Mouse (Mus musculus): ENCODE measurements around the gene Zdhhc19. TPM values are rescaled to one million over a fixed set of nuclear protein-coding genes. Genes with fewer than 3 reads are reported as not detected.

The Zdhhc19 gene
- polyA plus RNA-seq, 1 experiment from 2014 or later = not detected

GRCm38 (mm10) chr16:32460518-32460917, 35.5 kb upstream of the Zdhhc19 start:
- DNase-seq (ENCODE audit: low spot score) = no peak

GRCm38 (mm10) chr16:32461713-32462112, 34.4 kb upstream of the Zdhhc19 start:
- no peaks in the 10 kb centered on the region for H3K9me3 ChIP-seq (replicated peaks; ENCODE audit: control insufficient read depth, low read length)
- H3K36me3 ChIP-seq (ENCODE audit: control insufficient read depth, insufficient read depth, low read length) = peaks cover 13% of the 10 kb centered on the region; the same call in 1 of the 2 replicates
- H3K27me3 ChIP-seq (replicated peaks; ENCODE audit: control insufficient read depth, insufficient read depth, low read length) = no peaks in the 10 kb centered on the region
- ATAC-seq (no peak), DNase-seq (ENCODE audit: low spot score) (no peak)
- no peak overlapping the region for H3K9ac ChIP-seq (ENCODE audit: low read length)
- H3K4me2 ChIP-seq (ENCODE audit: low read length) = no peak overlapping the region
- H3K4me1 ChIP-seq (ENCODE audit: control insufficient read depth, insufficient read depth, low read length) = no peaks in the 10 kb centered on the region
- no peak overlapping the region for H3K4me3 ChIP-seq (ENCODE audit: low read depth, low read length)
- no peak overlapping the region for H3K27ac ChIP-seq (ENCODE audit: low read depth, low read length)
- WGBS = 93% methylated on average over 5 of the region's 5 CpGs

More at GRCm38 (mm10) chr16:32460518-32460917, 35.5 kb upstream of the Zdhhc19 start:
- Histone ChIP-seq H3K27me3 (replicated peaks; ENCODE audit: control insufficient read depth, insufficient read depth, low read length) (no peaks in the 10 kb centered on the region), H3K36me3 (ENCODE audit: control insufficient read depth, insufficient read depth, low read length) (peaks cover 20% of the 10 kb centered on the region; the same call in 1 of the 2 replicates), H3K27ac (ENCODE audit: low read depth, low read length) (no peak overlapping the region), H3K4me1 (ENCODE audit: control insufficient read depth, insufficient read depth, low read length) (no peaks in the 10 kb centered on the region), H3K4me2 (ENCODE audit: low read length) (no peak overlapping the region), H3K4me3 (ENCODE audit: low read depth, low read length) (no peak overlapping the region), H3K9me3 (replicated peaks; ENCODE audit: control insufficient read depth, low read length) (no peaks in the 10 kb centered on the region), H3K9ac (ENCODE audit: low read length) (no peak overlapping the region)
- no peak for ATAC-seq
- WGBS = 65% methylated on average over 4 of the region's 4 CpGs

- no peaks in the 10 kb centered on the region for H3K9me3 ChIP-seq (replicated peaks; ENCODE audit: control insufficient read depth, low read length)
- 95% methylated on average over 16 of the region's 16 CpGs for WGBS
- no peak overlapping the region for H3K4me2 ChIP-seq (ENCODE audit: low read length)
- H3K9ac ChIP-seq (ENCODE audit: low read length) = no peak overlapping the region
- peaks cover 20% of the 10 kb centered on the region; the same call in 1 of the 2 replicates for H3K36me3 ChIP-seq (ENCODE audit: control insufficient read depth, insufficient read depth, low read length)
- H3K4me3 ChIP-seq (ENCODE audit: low read depth, low read length) = no peak overlapping the region
- no peak overlapping the region for H3K27ac ChIP-seq (ENCODE audit: low read depth, low read length)
- H3K4me1 ChIP-seq (ENCODE audit: control insufficient read depth, insufficient read depth, low read length) = no peaks in the 10 kb centered on the region
- H3K27me3 ChIP-seq (replicated peaks; ENCODE audit: control insufficient read depth, insufficient read depth, low read length) = no peaks in the 10 kb centered on the region
- ATAC-seq (no peak), DNase-seq (ENCODE audit: low spot score) (no peak)
Measured at GRCm38 (mm10) chr16:32462950-32463349, 33.1 kb upstream of the Zdhhc19 start.

GRCm38 (mm10) chr16:32463426-32463825, 32.6 kb upstream of the Zdhhc19 start:
- 97% methylated on average over 2 of the region's 2 CpGs for WGBS

GRCm38 (mm10) chr16:32464908-32465307, 31.2 kb upstream of the Zdhhc19 start:
- H3K4me3 ChIP-seq (ENCODE audit: low read depth, low read length) = no peak overlapping the region
- WGBS = no CpG with 5 or more reads among the region's 1 CpGs
- ATAC-seq = no peak
- no peaks in the 10 kb centered on the region for H3K9me3 ChIP-seq (replicated peaks; ENCODE audit: control insufficient read depth, low read length)
- no peak overlapping the region for H3K9ac ChIP-seq (ENCODE audit: low read length)
- H3K4me2 ChIP-seq (ENCODE audit: low read length) = no peak overlapping the region
- no peaks in the 10 kb centered on the region for H3K4me1 ChIP-seq (ENCODE audit: control insufficient read depth, insufficient read depth, low read length)
- DNase-seq (ENCODE audit: low spot score) = no peak
- H3K27ac ChIP-seq (ENCODE audit: low read depth, low read length) = no peak overlapping the region
- H3K36me3 ChIP-seq (ENCODE audit: control insufficient read depth, insufficient read depth, low read length) = peaks cover 33% of the 10 kb centered on the region
- no peaks in the 10 kb centered on the region for H3K27me3 ChIP-seq (replicated peaks; ENCODE audit: control insufficient read depth, insufficient read depth, low read length)

More at GRCm38 (mm10) chr16:32463426-32463825, 32.6 kb upstream of the Zdhhc19 start:
- ATAC-seq (no peak), DNase-seq (ENCODE audit: low spot score) (no peak)
- Histone ChIP-seq H3K9ac (ENCODE audit: low read length) (no peak overlapping the region), H3K27ac (ENCODE audit: low read depth, low read length) (no peak overlapping the region), H3K27me3 (replicated peaks; ENCODE audit: control insufficient read depth, insufficient read depth, low read length) (no peaks in the 10 kb centered on the region), H3K36me3 (ENCODE audit: control insufficient read depth, insufficient read depth, low read length) (peaks cover 24% of the 10 kb centered on the region; the same call in 1 of the 2 replicates), H3K4me3 (ENCODE audit: low read depth, low read length) (no peak overlapping the region), H3K9me3 (replicated peaks; ENCODE audit: control insufficient read depth, low read length) (no peaks in the 10 kb centered on the region), H3K4me2 (ENCODE audit: low read length) (no peak overlapping the region), H3K4me1 (ENCODE audit: control insufficient read depth, insufficient read depth, low read length) (no peaks in the 10 kb centered on the region)

GRCm38 (mm10) chr16:32468488-32468887, 27.6 kb upstream of the Zdhhc19 start:
- Histone ChIP-seq H3K4me3 (ENCODE audit: low read depth, low read length) (no peak overlapping the region), H3K27ac (ENCODE audit: low read depth, low read length) (no peak overlapping the region), H3K9me3 (replicated peaks; ENCODE audit: control insufficient read depth, low read length) (no peaks in the 10 kb centered on the region), H3K36me3 (ENCODE audit: control insufficient read depth, insufficient read depth, low read length) (peaks cover 61% of the 10 kb centered on the region), H3K27me3 (replicated peaks; ENCODE audit: control insufficient read depth, insufficient read depth, low read length) (no peaks in the 10 kb centered on the region), H3K9ac (ENCODE audit: low read length) (no peak overlapping the region), H3K4me1 (ENCODE audit: control insufficient read depth, insufficient read depth, low read length) (no peaks in the 10 kb centered on the region), H3K4me2 (ENCODE audit: low read length) (no peak overlapping the region)
- DNase-seq (ENCODE audit: low spot score) = no peak
- ATAC-seq = no peak
- WGBS = 78% methylated on average over 3 of the region's 3 CpGs

- no peak for ATAC-seq
Measured at GRCm38 (mm10) chr16:32469404-32470105, 26.5 kb upstream of the Zdhhc19 start.

GRCm38 (mm10) chr16:32472276-32473015, 23.6 kb upstream of the Zdhhc19 start:
- no peaks in the 10 kb centered on the region for H3K4me1 ChIP-seq (ENCODE audit: control insufficient read depth, insufficient read depth, low read length)
- peaks cover 46% of the 10 kb centered on the region for H3K36me3 ChIP-seq (ENCODE audit: control insufficient read depth, insufficient read depth, low read length)
- no peak overlapping the region for H3K9ac ChIP-seq (ENCODE audit: low read length)
- 81% methylated on average over 7 of the region's 7 CpGs for WGBS
- no peak overlapping the region for H3K4me2 ChIP-seq (ENCODE audit: low read length)
- H3K27me3 ChIP-seq (replicated peaks; ENCODE audit: control insufficient read depth, insufficient read depth, low read length) = no peaks in the 10 kb centered on the region
- no peaks in the 10 kb centered on the region for H3K9me3 ChIP-seq (replicated peaks; ENCODE audit: control insufficient read depth, low read length)
- no peak overlapping the region for H3K27ac ChIP-seq (ENCODE audit: low read depth, low read length)
- ATAC-seq (no peak), DNase-seq (ENCODE audit: low spot score) (no peak)
- H3K4me3 ChIP-seq (ENCODE audit: low read depth, low read length) = no peak overlapping the region

More at GRCm38 (mm10) chr16:32469404-32470105, 26.5 kb upstream of the Zdhhc19 start:
- Histone ChIP-seq H3K27ac (ENCODE audit: low read depth, low read length) (no peak overlapping the region), H3K9me3 (replicated peaks; ENCODE audit: control insufficient read depth, low read length) (no peaks in the 10 kb centered on the region), H3K4me2 (ENCODE audit: low read length) (no peak overlapping the region), H3K27me3 (replicated peaks; ENCODE audit: control insufficient read depth, insufficient read depth, low read length) (no peaks in the 10 kb centered on the region), H3K4me3 (ENCODE audit: low read depth, low read length) (no peak overlapping the region), H3K9ac (ENCODE audit: low read length) (no peak overlapping the region), H3K36me3 (ENCODE audit: control insufficient read depth, insufficient read depth, low read length) (peaks cover 55% of the 10 kb centered on the region), H3K4me1 (ENCODE audit: control insufficient read depth, insufficient read depth, low read length) (no peaks in the 10 kb centered on the region)
- 85% methylated on average over 5 of the region's 5 CpGs for WGBS
- no peak for DNase-seq (ENCODE audit: low spot score)

- Histone ChIP-seq H3K9me3 (replicated peaks; ENCODE audit: control insufficient read depth, low read length) (no peaks in the 10 kb centered on the region), H3K9ac (ENCODE audit: low read length) (no peak overlapping the region), H3K36me3 (ENCODE audit: control insufficient read depth, insufficient read depth, low read length) (peaks cover 7% of the 10 kb centered on the region), H3K4me3 (ENCODE audit: low read depth, low read length) (no peak overlapping the region), H3K4me2 (ENCODE audit: low read length) (no peak overlapping the region), H3K27me3 (replicated peaks; ENCODE audit: control insufficient read depth, insufficient read depth, low read length) (no peaks in the 10 kb centered on the region), H3K4me1 (ENCODE audit: control insufficient read depth, insufficient read depth, low read length) (no peaks in the 10 kb centered on the region), H3K27ac (ENCODE audit: low read depth, low read length) (no peak overlapping the region)
- 94% methylated on average over 6 of the region's 6 CpGs for WGBS
- ATAC-seq = no peak
- no peak for DNase-seq (ENCODE audit: low spot score)
Measured at GRCm38 (mm10) chr16:32477315-32477714, 18.8 kb upstream of the Zdhhc19 start.
